In genomic region chr1:60851041-60851781, GRCm38 (mm10) we compare ENCODE assay signal across 15 mouse cellular contexts. TPM values are rescaled to one million over a fixed set of nuclear protein-coding genes. Genes with fewer than 3 reads are reported as not detected.
DNase-seq lines count a peak whose midpoint lies in the region; ATAC-seq and TF ChIP-seq lines count a peak whose summit lies in the region.
"Had no signal": no experiment of that assay in that cellular context is flagged by ENCODE, and none has a peak within 500 bp of the region (broad histone marks: within the 10 kb centered on the region; RNA-seq: fewer than 3 reads in every experiment).

No protein-coding gene starts in this region.

- intact Hi-C loops in heart, postnatal 36 days (cut with DNase I): no loop called here

- DNase-seq in heart, postnatal 36 days: no peak
- peak; percentile 38 for DNase-seq in hindbrain, embryonic 14.5 days (ENCODE audit: low spot score)
- DNase-seq in thymus, adult 2 months: no peak
- DNase-seq in right cerebral cortex, adult 18-20 months: no peak
- no peak for DNase-seq in gastrocnemius, adult 18-20 months (ENCODE audit: low spot score)
- DNase-seq: kidney, postnatal 14 days; lung, postnatal 14 days had no signal

- TF ChIP-seq POLR2A in embryonic fibroblast, embryonic 13.5 days (IDR thresholded peaks at IDR 0.05; ENCODE audit: low read depth, low read length): no peak
- no peak for TF ChIP-seq POLR2A in thymus, adult 2 months (IDR thresholded peaks at IDR 0.05; ENCODE audit: control insufficient read depth, extremely low read depth, insufficient read depth, low read length, poor library complexity)

- peak overlapping the region; percentile 68 for H3K27ac ChIP-seq in heart, embryonic 13.5 days (replicated peaks)
- H3K27ac ChIP-seq in embryonic fibroblast, embryonic 13.5 days (ENCODE audit: insufficient read depth, low read length): peak overlapping the region; percentile 92
- H3K27ac ChIP-seq in hindbrain, embryonic 14.5 days: peak overlapping the region; percentile 65
- H3K27ac ChIP-seq in neural tube, embryonic 14.5 days (ENCODE audit: low read depth, low read length): no peak overlapping the region
- H3K27ac ChIP-seq in thymus, adult 2 months (ENCODE audit: control insufficient read depth, insufficient read depth, low read length): no peak overlapping the region
- H3K27ac ChIP-seq: limb, embryonic 12.5 days had no signal

- no peaks in the 10 kb centered on the region for H3K9me3 ChIP-seq in heart, embryonic 13.5 days
- no peaks in the 10 kb centered on the region for H3K9me3 ChIP-seq in hindbrain, embryonic 14.5 days (ENCODE audit: control insufficient read depth, low read length)
- H3K9me3 ChIP-seq in neural tube, embryonic 14.5 days (ENCODE audit: control insufficient read depth, low read length): no peaks in the 10 kb centered on the region
- H3K9me3 ChIP-seq: limb, embryonic 12.5 days had no signal

- 50% methylated on average over 8 of the region's 8 CpGs for WGBS in heart, embryonic 13.5 days
- 8% methylated on average over 8 of the region's 8 CpGs for WGBS in hindbrain, embryonic 14.5 days
- 14% methylated on average over 8 of the region's 8 CpGs for WGBS in neural tube, embryonic 14.5 days
- WGBS in thymus, adult 2 months: 98% methylated on average over 8 of the region's 8 CpGs

- ATAC-seq in heart, embryonic 13.5 days (ENCODE audit: extremely low read depth, insufficient number of reproducible peaks, low FRiP score, low TSS enrichment): no peak
- ATAC-seq in hindbrain, embryonic 14.5 days (ENCODE audit: low FRiP score): peak; percentile 78
- peak; percentile 72; the same call in 1 of the 2 replicates for ATAC-seq in neural tube, embryonic 14.5 days (ENCODE audit: low read depth)

- TF ChIP-seq CTCF in embryonic fibroblast, embryonic 13.5 days (IDR thresholded peaks at IDR 0.05; ENCODE audit: borderline replicate concordance, insufficient read depth, low read length): no peak
- no peak for TF ChIP-seq CTCF in thymus, adult 2 months (IDR thresholded peaks at IDR 0.05; ENCODE audit: borderline replicate concordance, control insufficient read depth, extremely low read depth, insufficient read depth, low read length, poor library complexity)

- no peaks in the 10 kb centered on the region for H3K27me3 ChIP-seq in heart, embryonic 13.5 days (replicated peaks)
- H3K27me3 ChIP-seq in hindbrain, embryonic 14.5 days (ENCODE audit: control insufficient read depth, insufficient read depth, low read length): no peaks in the 10 kb centered on the region
- no peaks in the 10 kb centered on the region for H3K27me3 ChIP-seq in neural tube, embryonic 14.5 days (ENCODE audit: control insufficient read depth, insufficient read depth, low read length)
- no peaks in the 10 kb centered on the region for H3K27me3 ChIP-seq in thymus, adult 2 months (ENCODE audit: control insufficient read depth, insufficient read depth, low read length)
- H3K27me3 ChIP-seq: limb, embryonic 12.5 days had no signal

- no peak overlapping the region for H3K4me2 ChIP-seq in heart, embryonic 13.5 days
- H3K4me2 ChIP-seq in hindbrain, embryonic 14.5 days (replicated peaks): 0 out of 2 replicates have a peak overlapping the region, but pooled peaks have one; percentile 1
- H3K4me2 ChIP-seq in neural tube, embryonic 14.5 days (ENCODE audit: low read depth, low read length): no peak overlapping the region
- H3K4me2 ChIP-seq: limb, embryonic 12.5 days had no signal

- no peaks in the 10 kb centered on the region for H3K36me3 ChIP-seq in heart, embryonic 13.5 days
- no peaks in the 10 kb centered on the region for H3K36me3 ChIP-seq in hindbrain, embryonic 14.5 days (replicated peaks; ENCODE audit: control insufficient read depth, insufficient read depth)
- H3K36me3 ChIP-seq in neural tube, embryonic 14.5 days (ENCODE audit: control insufficient read depth, insufficient read depth, low read length): no peaks in the 10 kb centered on the region
- H3K36me3 ChIP-seq in thymus, adult 2 months (ENCODE audit: control insufficient read depth, insufficient read depth, low read length): no peaks in the 10 kb centered on the region
- H3K36me3 ChIP-seq: limb, embryonic 12.5 days had no signal

- H3K4me3 ChIP-seq in heart, embryonic 13.5 days: no peak overlapping the region
- no peak overlapping the region for H3K4me3 ChIP-seq in embryonic fibroblast, embryonic 13.5 days (ENCODE audit: insufficient read depth, low read length)
- no peak overlapping the region for H3K4me3 ChIP-seq in hindbrain, embryonic 14.5 days (replicated peaks; ENCODE audit: low read length)
- no peak overlapping the region for H3K4me3 ChIP-seq in neural tube, embryonic 14.5 days (ENCODE audit: low read depth, low read length)
- H3K4me3 ChIP-seq in thymus, adult 2 months (ENCODE audit: control insufficient read depth, insufficient read depth, low read length): no peak overlapping the region
- H3K4me3 ChIP-seq: limb, embryonic 12.5 days had no signal

- H3K4me1 ChIP-seq in heart, embryonic 13.5 days: peaks cover 39% of the 10 kb centered on the region
- H3K4me1 ChIP-seq in embryonic fibroblast, embryonic 13.5 days (ENCODE audit: control insufficient read depth, insufficient read depth, low read length): no peaks in the 10 kb centered on the region; the same call in 1 of the 2 replicates
- peaks cover 15% of the 10 kb centered on the region for H3K4me1 ChIP-seq in hindbrain, embryonic 14.5 days (replicated peaks; ENCODE audit: control insufficient read depth, insufficient read depth, low read length)
- peaks cover 4% of the 10 kb centered on the region for H3K4me1 ChIP-seq in neural tube, embryonic 14.5 days (ENCODE audit: control insufficient read depth, insufficient read depth, low read length)
- peaks cover 13% of the 10 kb centered on the region for H3K4me1 ChIP-seq in thymus, adult 2 months (replicated peaks; ENCODE audit: control insufficient read depth, insufficient read depth, low read length)
- H3K4me1 ChIP-seq: limb, embryonic 12.5 days had no signal

- peak overlapping the region; percentile 8; the same call in 1 of the 2 replicates for H3K9ac ChIP-seq in heart, embryonic 13.5 days
- H3K9ac ChIP-seq in hindbrain, embryonic 14.5 days: no peak overlapping the region; the same call in 1 of the 2 replicates
- H3K9ac ChIP-seq in neural tube, embryonic 14.5 days (replicated peaks; ENCODE audit: low read depth, low read length): no peak overlapping the region
- H3K9ac ChIP-seq: limb, embryonic 12.5 days had no signal

RNA-seq across cellular contexts. Expression of gene Ctla4, which starts 35.6 kb away (rescaled TPM):
- 0.13 TPM in 1 of 2 replicates, not detected in the other for polyA plus RNA-seq in heart, embryonic 13.5 days (2015; fragmentation: Nextera tagmentation; extraction: Ambion mirVana)
- 1 to 10 TPM in 1 of 2 experiments, under 1 TPM in 1; 1.00 to 1.1 TPM for total RNA-seq in heart, postnatal 36 days (2021)
- not detected in 2 replicates for polyA plus RNA-seq in embryonic fibroblast, embryonic 13.5 days (2011; ENCODE audit: insufficient read length, low read depth, missing spikeins)
- not detected in 2 replicates for polyA plus RNA-seq in hindbrain, embryonic 14.5 days (2014; fragmentation: Nextera tagmentation; extraction: Ambion mirVana)
- not detected in 2 replicates for polyA plus RNA-seq in neural tube, embryonic 14.5 days (2014; fragmentation: Nextera tagmentation; extraction: Ambion mirVana)
- 3.8 and 7.4 TPM in 2 replicates for polyA plus RNA-seq in thymus, adult 2 months (2012; rRNA removed)
- total RNA-seq in gastrocnemius, adult 18-20 months (2021): under 1 TPM in 1 of 2 experiments, not detected in 1; 0.25 TPM
- total RNA-seq: adrenal gland, postnatal 4 days; common myeloid progenitor, adult 5-6 weeks had no signal
- polyA plus RNA-seq: gonadal fat pad, adult 2 months; testis, adult 2 months had no signal

Comparison
In these comparisons a context has a peak if more than half of its experiments do, and no peak if none do; other contexts are left out.
1. H3K27ac ChIP-seq: peak in heart, embryonic 13.5 days (single experiment), embryonic fibroblast, embryonic 13.5 days (single experiment) and hindbrain, embryonic 14.5 days (single experiment); none in neural tube, embryonic 14.5 days (single experiment) and thymus, adult 2 months (single experiment).